Mouse (Mus musculus) lung, postnatal 0 days (tissue): ENCODE data around the gene Synj2. TPM values are rescaled to one million over a fixed set of nuclear protein-coding genes. Genes with fewer than 3 reads are reported as not detected.
A peak's percentile ranks its signal among the peaks of the same experiment; 100 is the strongest.

Experiments
- ATAC-seq: fragments of 200-750 bp; cut with Nextera tagmentation; 2 replicates; pipeline ENCODE4 v1.8.0; 2017; ENCODE audit warnings: moderate library complexity
- DNase-seq: peaks from one replicate; pipeline ENCODE4 v3.0.0-alpha.2; 2016; ENCODE audit warnings: low spot score
- H3K27ac ChIP-seq: fragments of 300-500 bp; sonication (generic); 2 replicates; pipeline ENCODE4 v1.5.1; 2014; ENCODE audit warnings: antibody characterized with exemption, mild to moderate bottlenecking, low read length, mixed read lengths
- H3K27me3 ChIP-seq: fragments of 300-500 bp; sonication (generic); replicated peaks from 2 replicates; pipeline ENCODE4 v1.6.1; 2014; ENCODE audit warnings: low read length, mixed read lengths; ENCODE audit not compliant: insufficient read depth
- H3K36me3 ChIP-seq: fragments of 300-500 bp; sonication (generic); 2 replicates; pipeline ENCODE4 v1.6.1; 2014; ENCODE audit warnings: low read length, mixed read lengths; ENCODE audit not compliant: insufficient read depth
- H3K4me1 ChIP-seq: fragments of 300-500 bp; sonication (generic); 2 replicates; pipeline ENCODE4 v1.6.1; 2014; ENCODE audit warnings: antibody characterized with exemption, low read depth, low read length, mixed read lengths; ENCODE audit not compliant: insufficient read depth
- H3K4me2 ChIP-seq: fragments of 300-500 bp; sonication (generic); replicated peaks from 2 replicates; pipeline ENCODE4 v1.6.1; 2014; ENCODE audit warnings: low read depth, mild to moderate bottlenecking, low read length, moderate library complexity, mixed read lengths
- H3K4me3 ChIP-seq: fragments of 300-500 bp; sonication (generic); 2 replicates; pipeline ENCODE4 v1.5.1; 2014; ENCODE audit warnings: low read depth, low read length
- H3K9ac ChIP-seq: fragments of 300-500 bp; sonication (generic); replicated peaks from 2 replicates; pipeline ENCODE4 v1.6.1; 2014; ENCODE audit warnings: low read depth, mild to moderate bottlenecking
- H3K9me3 ChIP-seq: fragments of 300-500 bp; sonication (generic); 2 replicates; pipeline ENCODE4 v1.6.1; 2016; ENCODE audit warnings: low read length, mixed read lengths
- CTCF ChIP-seq: IDR thresholded peaks from 2 replicates; pipeline ENCODE4 v1.5.1; 2016; ENCODE audit warnings: antibody characterized with exemption, mild to moderate bottlenecking
- EP300 ChIP-seq: IDR thresholded peaks from 2 replicates; pipeline ENCODE4 v1.6.1; 2016; ENCODE audit warnings: antibody characterized with exemption, mild to moderate bottlenecking, control low read depth
- WGBS: fragments of 180-500 bp; shearing (Covaris S2); extraction: QIAGEN DNeasy Blood & Tissue Kit; methylation state at CpG from one replicate; pipeline ENCODE4 v1.1.7; 2014; 5-methylcytosine and 5-hydroxymethylcytosine counted together
- polyA plus RNA-seq: library from polyadenylated mRNA; unstranded; fragments of >200 nt; fragmentation: Nextera tagmentation; extraction: Ambion mirVana; gene quantifications from 2 replicates; pipeline ENCODE4 v1.2.1, GENCODE M21; 2015

Gene Synj2
- polyA plus RNA-seq, 1 experiment from 2014 or later = 2.1 TPM

DNA sequence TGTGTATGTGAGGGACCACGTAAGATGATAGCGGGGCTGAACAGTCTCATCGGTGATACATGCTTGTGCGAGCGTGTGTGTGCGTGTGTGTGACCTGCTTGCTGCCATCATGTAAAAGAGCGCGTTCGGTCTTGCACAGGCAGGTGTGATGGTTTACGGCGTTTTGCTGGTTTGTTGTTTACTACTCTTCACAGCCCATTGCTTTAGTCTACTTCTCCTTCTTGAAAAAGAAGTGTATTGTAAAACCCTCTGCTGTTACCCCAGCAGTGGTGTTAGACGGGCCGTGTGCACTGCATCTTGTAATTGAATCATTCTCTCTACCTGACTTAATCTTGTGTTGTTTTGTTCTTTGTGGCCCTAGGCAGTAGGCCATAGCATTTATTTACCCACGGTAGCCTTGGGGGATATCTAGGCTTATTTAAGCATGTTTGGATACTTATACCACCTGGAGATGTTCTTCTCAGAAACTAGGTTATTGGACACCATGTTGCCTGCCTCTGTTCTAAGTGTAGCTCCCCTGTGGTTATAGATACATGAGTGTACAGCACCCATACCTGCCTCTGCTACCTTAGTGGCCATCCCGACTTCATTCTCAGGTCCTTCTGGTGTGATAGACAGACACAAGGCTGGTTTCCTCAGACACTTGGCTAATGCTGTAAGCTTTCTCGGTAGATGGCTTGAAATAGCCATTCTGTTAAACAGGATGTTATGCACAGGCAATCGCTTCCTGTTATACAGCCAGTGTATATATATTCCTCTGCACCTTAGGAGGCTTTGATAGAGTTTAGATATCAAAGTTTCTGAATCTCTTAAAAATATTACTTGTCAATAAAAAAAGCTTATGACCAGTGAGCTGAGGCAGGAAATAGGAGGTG lies 43.5 kb upstream of the Synj2 start:
- Histone ChIP-seq H3K27ac (no peak overlapping the region), H3K36me3 (peaks cover 6% of the 10 kb centered on the region; the same call in 1 of the 2 replicates), H3K4me1 (peaks cover 3% of the 10 kb centered on the region; the same call in 1 of the 2 replicates), H3K4me2 (no peak overlapping the region), H3K9me3 (no peaks in the 10 kb centered on the region), H3K4me3 (no peak overlapping the region), H3K27me3 (no peaks in the 10 kb centered on the region), H3K9ac (no peak overlapping the region)
- no peak for DNase-seq
- ATAC-seq = no peak
- TF ChIP-seq EP300 = no peak
- TF ChIP-seq CTCF = no peak
- 88% methylated on average over 17 of the region's 17 CpGs for WGBS

DNA sequence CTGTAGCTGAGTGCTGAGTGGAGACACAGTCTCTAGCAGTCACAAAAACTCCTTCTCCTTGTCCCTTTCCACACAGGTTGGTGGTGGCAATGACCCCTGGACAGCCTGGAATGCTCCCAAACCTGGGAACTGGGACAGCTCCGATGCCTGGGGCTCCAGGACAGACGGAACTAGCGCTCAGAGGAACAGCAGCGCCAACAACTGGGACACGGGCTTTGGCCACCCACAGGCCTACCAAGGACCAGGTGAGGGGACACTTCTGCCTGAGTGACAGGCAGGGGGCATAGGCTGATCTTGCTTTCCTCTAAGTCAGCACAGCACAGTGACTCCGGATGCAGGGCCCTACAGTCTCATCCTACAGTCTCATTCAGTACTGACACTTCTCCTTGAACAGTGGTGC lies 41.8 kb upstream of the Synj2 start:
- H3K27me3 ChIP-seq = no peaks in the 10 kb centered on the region
- H3K36me3 ChIP-seq = peaks cover 6% of the 10 kb centered on the region; the same call in 1 of the 2 replicates
- H3K9ac ChIP-seq = no peak overlapping the region
- no peak overlapping the region for H3K4me2 ChIP-seq
- TF ChIP-seq CTCF = no peak
- no peak for TF ChIP-seq EP300
- no peak overlapping the region for H3K27ac ChIP-seq
- 87% methylated on average over 6 of the region's 6 CpGs for WGBS
- no peak overlapping the region for H3K4me3 ChIP-seq
- no peak for ATAC-seq
- DNase-seq = no peak
- no peaks in the 10 kb centered on the region for H3K9me3 ChIP-seq
- H3K4me1 ChIP-seq = peaks cover 3% of the 10 kb centered on the region; the same call in 1 of the 2 replicates

DNA sequence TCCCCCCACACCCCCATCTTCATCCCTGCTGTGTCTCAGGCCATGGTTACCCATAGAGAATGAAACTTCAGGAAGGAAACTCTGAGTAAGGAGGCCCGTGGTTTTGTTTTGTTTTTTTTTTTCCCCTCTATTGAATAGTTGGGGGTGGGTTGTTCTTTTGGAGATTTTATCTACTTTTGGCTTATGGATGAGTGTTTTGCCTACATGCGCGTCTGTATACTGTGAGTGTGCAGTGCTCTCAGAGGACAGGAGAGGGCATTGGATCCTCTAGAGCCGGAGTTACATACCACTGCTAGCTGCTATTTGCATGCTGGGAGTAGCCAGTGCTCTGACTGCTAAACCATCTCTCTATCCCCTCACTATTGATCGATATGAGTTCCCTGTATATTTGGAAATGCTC lies 39.7 kb upstream of the Synj2 start:
- H3K4me3 ChIP-seq = no peak overlapping the region
- ATAC-seq (no peak), DNase-seq (no peak)
- H3K27ac ChIP-seq = no peak overlapping the region
- H3K27me3 ChIP-seq = no peaks in the 10 kb centered on the region
- WGBS = 65% methylated on average over 5 of the region's 5 CpGs
- H3K4me2 ChIP-seq = no peak overlapping the region
- peaks cover 9% of the 10 kb centered on the region; the same call in 1 of the 2 replicates for H3K36me3 ChIP-seq
- H3K9ac ChIP-seq = no peak overlapping the region
- H3K4me1 ChIP-seq = peaks cover 3% of the 10 kb centered on the region; the same call in 1 of the 2 replicates
- H3K9me3 ChIP-seq = no peaks in the 10 kb centered on the region
- no peak for TF ChIP-seq EP300
- TF ChIP-seq CTCF = peak; percentile 32; the same call in 1 of the 2 replicates

DNA sequence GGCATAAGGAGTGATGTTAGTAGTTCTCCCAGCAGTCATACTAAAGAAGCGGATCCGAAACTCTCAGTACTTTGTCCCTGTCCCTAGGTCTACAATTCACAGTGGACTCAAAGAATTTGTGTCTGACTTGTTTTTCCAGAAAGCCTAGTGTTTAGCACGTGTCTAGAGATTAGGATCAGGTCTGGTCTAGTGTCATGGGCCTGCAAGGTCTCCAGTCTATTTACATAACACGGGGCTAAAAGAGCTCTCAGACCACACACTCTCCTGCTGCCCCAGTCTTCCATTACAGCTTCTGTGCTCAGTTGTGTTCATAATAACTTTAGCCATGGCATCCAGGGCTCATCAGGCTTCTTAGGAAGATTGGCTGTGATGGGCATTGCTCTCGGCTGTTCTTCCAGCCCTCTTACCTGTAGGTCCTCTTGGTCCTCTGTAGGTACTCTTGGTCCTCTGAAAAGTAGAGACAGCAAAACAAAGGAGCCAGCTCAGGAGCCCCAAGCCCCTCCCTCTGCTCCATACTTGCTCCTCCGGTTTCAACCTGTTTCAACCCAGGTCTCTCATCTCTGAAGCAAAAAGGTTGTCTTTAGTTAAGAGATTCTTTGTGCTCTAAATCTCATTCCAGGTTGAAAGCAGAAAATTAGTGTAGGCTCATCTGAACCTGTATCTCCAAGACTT lies 37.3 kb upstream of the Synj2 start:
- DNase-seq (peak; percentile 36), ATAC-seq (peak; percentile 75)
- H3K4me3 ChIP-seq = no peak overlapping the region

DNA sequence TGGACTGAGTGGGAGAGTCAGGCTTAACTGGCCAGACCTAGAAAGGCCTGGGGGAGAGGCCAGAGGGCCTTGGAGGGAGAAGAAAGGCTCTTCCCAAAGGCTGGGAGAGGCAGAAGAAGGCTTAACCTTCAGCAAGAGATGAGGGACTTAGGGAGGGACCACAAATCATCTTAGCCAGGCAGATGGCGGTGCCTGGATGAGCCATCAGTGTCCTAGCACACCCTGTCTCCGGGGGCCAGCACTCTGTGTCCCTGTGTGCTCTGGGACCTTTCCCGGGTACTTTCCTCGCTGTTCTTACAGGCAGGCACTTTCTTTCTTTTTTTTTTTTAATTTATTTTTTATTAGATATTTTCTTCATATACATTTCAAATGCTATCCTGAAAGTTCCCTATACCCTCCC lies 31.4 kb upstream of the Synj2 start:
- Histone ChIP-seq H3K9ac (no peak overlapping the region), H3K27ac (no peak overlapping the region), H3K27me3 (no peaks in the 10 kb centered on the region), H3K9me3 (no peaks in the 10 kb centered on the region), H3K4me1 (no peaks in the 10 kb centered on the region), H3K4me2 (no peak overlapping the region), H3K36me3 (peaks cover 13% of the 10 kb centered on the region; the same call in 1 of the 2 replicates), H3K4me3 (no peak overlapping the region)
- DNase-seq (no peak), ATAC-seq (no peak)
- WGBS = 98% methylated on average over 4 of the region's 4 CpGs
- TF ChIP-seq CTCF = no peak
- no peak for TF ChIP-seq EP300

More for the DNA sequence above, 37.3 kb upstream of the Synj2 start:
- Histone ChIP-seq H3K27me3 (no peaks in the 10 kb centered on the region), H3K9ac (no peak overlapping the region), H3K9me3 (no peaks in the 10 kb centered on the region), H3K4me1 (no peaks in the 10 kb centered on the region), H3K36me3 (peaks cover 14% of the 10 kb centered on the region; the same call in 1 of the 2 replicates), H3K4me2 (no peak overlapping the region), H3K27ac (no peak overlapping the region)
- WGBS = 48% methylated on average over 6 of the region's 6 CpGs
- TF ChIP-seq CTCF = no peak
- TF ChIP-seq EP300 = no peak

DNA sequence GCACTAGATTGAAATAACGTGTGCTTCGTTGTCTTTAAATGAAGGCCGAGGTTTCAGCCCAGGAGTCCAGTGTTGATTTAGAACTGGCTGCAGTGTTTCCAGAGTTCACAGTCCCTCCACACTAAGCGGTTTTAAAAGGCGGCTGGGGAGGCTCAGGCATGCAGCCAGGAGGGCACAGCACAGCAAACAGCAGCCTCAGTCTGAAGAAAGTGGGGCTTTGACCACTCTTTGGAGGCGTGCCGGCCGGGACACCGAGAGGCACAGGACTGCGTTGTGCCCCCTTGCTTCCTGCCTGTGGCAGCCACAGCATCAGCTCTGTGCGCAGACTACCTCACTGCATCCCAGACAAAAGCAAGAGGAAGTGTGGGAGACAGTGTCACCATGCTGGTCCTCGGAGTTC lies 29.5 kb upstream of the Synj2 start:
- no peak for TF ChIP-seq CTCF
- no peak for TF ChIP-seq EP300

More for the DNA sequence above, 29.5 kb upstream of the Synj2 start:
- Histone ChIP-seq H3K4me3 (no peak overlapping the region), H3K9me3 (no peaks in the 10 kb centered on the region), H3K27ac (no peak overlapping the region), H3K4me1 (no peaks in the 10 kb centered on the region), H3K36me3 (peaks cover 10% of the 10 kb centered on the region; the same call in 1 of the 2 replicates), H3K4me2 (no peak overlapping the region), H3K27me3 (no peaks in the 10 kb centered on the region), H3K9ac (no peak overlapping the region)
- WGBS = 58% methylated on average over 12 of the region's 12 CpGs
- no peak for DNase-seq
- no peak for ATAC-seq
